Mouse (Mus musculus) B cell, adult 67 days (primary cell): Measurements from ENCODE around the gene Efna4. TPM values are rescaled to one million over a fixed set of nuclear protein-coding genes. Genes with fewer than 3 reads are reported as not detected.

Source experiments
- total RNA-seq, 2 experiments: library from RNA; stranded (reverse); gene quantifications; 4 replicates each; pipeline ENCODE4 v1.2.4; 2023

Gene Efna4
- total RNA-seq = under 1 TPM in 1 of 2 experiments, not detected in 1; 0.67 TPM

GRCm38 (mm10) chr3:89337721-89338578 lies at the start of gene Efna4:
Gene Efna4, minus strand, starts transcription at chr3:89338028.

GRCm38 (mm10) chr3:89365153-89365485 lies 27.3 kb upstream of the Efna4 start, which contains the start of gene Dcst1:
Gene Dcst1, minus strand, starts transcription at chr3:89365253.

GRCm38 (mm10) chr3:89361675-89362074 lies 23.8 kb upstream of the Efna4 start, which contains the start of gene Dcst2:
Gene Dcst2, plus strand, starts transcription at chr3:89361975.

GRCm38 (mm10) chr3:89349869-89350501 lies 12.2 kb upstream of the Efna4 start, which contains the start of gene Adam15:
Gene Adam15, minus strand, starts transcription at chr3:89349996.

GRCm38 (mm10) chr3:89322514-89323165 lies 15.2 kb downstream of the Efna4 start, which contains the start of gene Efna3:
Gene Efna3, minus strand, starts transcription at chr3:89322965.

Other genes starting within 250 kb of the Efna4 start
- 10 to 100 TPM; 52.2 to 54.5 TPM for gene Rusc1, start 244.7 kb downstream of the Efna4 start, total RNA-seq
- gene Gm43738, start 236.9 kb downstream of the Efna4 start, total RNA-seq = not detected
- gene Fdps, start 236.1 kb downstream of the Efna4 start, total RNA-seq = 10 to 100 TPM; 19.8 to 21.0 TPM
- gene Pklr, start 201.9 kb downstream of the Efna4 start, total RNA-seq = not detected
- gene Hcn3, start 177.8 kb downstream of the Efna4 start, total RNA-seq = 1 to 10 TPM; 2.7 to 4.7 TPM
- 100 to 1,000 TPM; 162 to 174 TPM for gene Clk2, start 173.2 kb downstream of the Efna4 start, total RNA-seq
- gene Scamp3, start 160.6 kb downstream of the Efna4 start, total RNA-seq = 100 to 1,000 TPM; 108 to 133 TPM
- 10 to 100 TPM; 22.6 to 25.4 TPM for gene Fam189b, start 154.9 kb downstream of the Efna4 start, total RNA-seq
- 10 to 100 TPM; 89.2 to 94.7 TPM for gene Gba, start 135.1 kb downstream of the Efna4 start, total RNA-seq
- gene Thbs3, start 122.8 kb downstream of the Efna4 start, total RNA-seq = 1 to 10 TPM; 6.8 to 9.9 TPM
- gene Mtx1, start 110.9 kb downstream of the Efna4 start, total RNA-seq = 100 to 1,000 TPM; 144 to 228 TPM
- 1 to 10 TPM; 1.1 to 1.3 TPM for gene Muc1, start 109.0 kb downstream of the Efna4 start, total RNA-seq
- 100 to 1,000 TPM in 1 of 2 experiments, 10 to 100 TPM in 1; 97.1 to 103 TPM for gene Krtcap2, start 92.1 kb downstream of the Efna4 start, total RNA-seq
- 1 to 10 TPM; 4.8 to 5.0 TPM for gene Trim46, start 91.7 kb downstream of the Efna4 start, total RNA-seq
- gene Dpm3, start 78.7 kb downstream of the Efna4 start, total RNA-seq = 10 to 100 TPM; 76.7 to 98.6 TPM
- gene Slc50a1, start 67.5 kb downstream of the Efna4 start, total RNA-seq = 100 to 1,000 TPM; 163 to 165 TPM
- 1 to 10 TPM; 1.6 to 3.7 TPM for gene Efna1, start 56.9 kb downstream of the Efna4 start, total RNA-seq
- gene Efna3, start 15.1 kb downstream of the Efna4 start, total RNA-seq = not detected
- gene Adam15, start 12.0 kb upstream of the Efna4 start, total RNA-seq = 1 to 10 TPM; 7.2 to 7.7 TPM
- not detected for gene Dcst2, start 23.9 kb upstream of the Efna4 start, total RNA-seq
- not detected for gene Dcst1, start 27.2 kb upstream of the Efna4 start, total RNA-seq
- 10 to 100 TPM; 55.7 to 72.5 TPM for gene Zbtb7b, start 56.7 kb upstream of the Efna4 start, total RNA-seq
- 1 to 10 TPM in 1 of 2 experiments, not detected in 1; 1.3 TPM for gene Lenep, start 64.8 kb upstream of the Efna4 start, total RNA-seq
- 10 to 100 TPM; 43.0 to 56.7 TPM for gene Flad1, start 73.8 kb upstream of the Efna4 start, total RNA-seq
- 1 to 10 TPM; 3.7 to 9.7 TPM for gene Cks1b, start 80.4 kb upstream of the Efna4 start, total RNA-seq
- 10 to 100 TPM; 88.3 to 90.4 TPM for gene Shc1, start 80.4 kb upstream of the Efna4 start, total RNA-seq
- gene Pygo2, start 92.2 kb upstream of the Efna4 start, total RNA-seq = 10 to 100 TPM; 39.2 to 42.5 TPM
- 100 to 1,000 TPM; 134 TPM for gene Pbxip1, start 98.7 kb upstream of the Efna4 start, total RNA-seq
- 10 to 100 TPM; 18.2 to 19.4 TPM for gene Pmvk, start 116.5 kb upstream of the Efna4 start, total RNA-seq
- gene Kcnn3, start 182.1 kb upstream of the Efna4 start, total RNA-seq = under 1 TPM in 1 of 2 experiments, not detected in 1; 0.17 TPM